Mouse (Mus musculus): Measurements from ENCODE around the gene Apoh.

GRCm38 (mm10) chr11:108311912-108312311, 31.2 kb upstream of the Apoh start:
- no peak for TF ChIP-seq POLR2A (IDR thresholded peaks at IDR 0.05; ENCODE audit: borderline replicate concordance, control insufficient read depth, low read depth, low read length)
- no peak for TF ChIP-seq CTCF (IDR thresholded peaks at IDR 0.05; ENCODE audit: control insufficient read depth, insufficient read depth, low read length)
